Mouse (Mus musculus) B cell, adult (primary cell): ENCODE results near the gene Myadml2. TPM values are rescaled to one million over a fixed set of nuclear protein-coding genes. Genes with fewer than 3 reads are reported as not detected.

Experiments used
- total RNA-seq: library from RNA; stranded (reverse); gene quantifications from 4 replicates; pipeline ENCODE4 v1.2.4, GENCODE M21; 2023; ENCODE audit not compliant: inconsistent age

Myadml2 gene
- total RNA-seq: 1.3 to 2.2 TPM in 2 of 4 replicates, not detected in the others

DNA sequence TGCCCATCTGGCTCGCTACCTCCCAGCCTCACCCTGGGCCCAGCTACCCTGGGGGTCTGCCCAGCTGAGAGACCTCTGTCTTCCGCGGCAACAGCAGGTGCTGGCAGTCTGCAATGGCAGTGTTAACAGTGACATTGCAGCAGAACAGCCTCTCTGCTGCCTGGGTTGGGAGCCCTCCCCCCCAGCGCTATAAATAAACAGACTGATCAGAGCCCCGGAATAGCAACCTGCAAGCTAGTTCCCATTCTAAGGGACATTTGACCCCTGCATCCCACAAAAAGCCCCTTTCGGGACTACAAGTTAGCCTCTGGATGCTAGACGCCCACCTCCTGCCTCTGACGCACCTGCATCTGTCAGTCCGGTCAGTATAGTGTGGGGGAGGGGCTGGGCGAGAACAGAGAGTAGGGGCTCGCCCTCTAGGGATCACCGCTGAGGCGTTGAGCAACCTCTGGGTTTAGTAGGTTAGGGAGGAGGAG lies at the start of gene Myadml2:
TSS of gene Myadml2 (minus strand) at position 158 of the 476 bp plus-strand sequence.

DNA sequence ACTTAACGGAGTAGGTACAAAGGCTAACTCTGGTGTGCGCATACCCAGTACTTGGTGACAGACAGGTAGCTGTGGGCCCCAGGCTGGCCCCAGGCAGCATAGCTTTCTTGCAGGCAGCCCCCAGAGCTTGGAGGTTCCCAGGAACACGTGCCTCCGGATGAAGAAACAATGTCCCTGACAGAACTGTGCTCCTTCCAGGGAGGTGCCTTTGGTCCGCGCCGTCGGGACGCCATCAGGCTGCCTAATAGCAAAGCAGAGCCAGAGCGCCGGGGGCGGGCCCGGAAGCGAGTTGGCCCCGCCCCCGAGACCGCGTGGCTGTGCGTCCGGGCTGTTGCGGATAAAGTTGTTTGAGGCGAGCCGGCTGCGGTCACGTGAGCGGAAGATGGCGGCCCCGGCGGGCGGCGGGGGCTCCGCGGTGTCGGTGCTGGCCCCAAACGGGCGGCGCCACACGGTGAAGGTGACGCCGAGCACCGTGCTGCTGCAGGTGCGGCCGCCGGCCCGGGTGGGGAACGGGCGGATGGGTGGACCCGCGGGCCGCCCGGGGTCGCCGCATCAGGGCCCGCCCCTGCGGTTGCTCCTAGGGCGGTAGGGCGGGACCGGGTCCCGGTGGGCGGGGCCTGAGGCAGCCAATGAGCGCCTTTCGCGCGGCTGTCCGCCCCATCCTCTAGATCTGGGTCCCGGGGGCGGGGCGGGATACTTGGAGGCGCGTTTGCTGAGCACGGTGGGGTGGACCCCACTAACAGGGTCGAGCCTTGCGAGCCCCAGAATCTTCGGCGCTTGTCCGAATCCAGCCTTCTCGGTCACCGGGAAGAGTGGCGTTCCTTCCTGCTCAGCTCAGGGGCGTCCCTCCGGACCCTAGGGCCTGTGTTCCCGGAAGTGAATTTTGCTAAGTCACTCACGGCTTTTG lies 25.0 kb upstream of the Myadml2 start, which contains the start of gene Aspscr1:
TSS of gene Aspscr1 (plus strand) at position 287 of the 907 bp plus-strand sequence.

DNA sequence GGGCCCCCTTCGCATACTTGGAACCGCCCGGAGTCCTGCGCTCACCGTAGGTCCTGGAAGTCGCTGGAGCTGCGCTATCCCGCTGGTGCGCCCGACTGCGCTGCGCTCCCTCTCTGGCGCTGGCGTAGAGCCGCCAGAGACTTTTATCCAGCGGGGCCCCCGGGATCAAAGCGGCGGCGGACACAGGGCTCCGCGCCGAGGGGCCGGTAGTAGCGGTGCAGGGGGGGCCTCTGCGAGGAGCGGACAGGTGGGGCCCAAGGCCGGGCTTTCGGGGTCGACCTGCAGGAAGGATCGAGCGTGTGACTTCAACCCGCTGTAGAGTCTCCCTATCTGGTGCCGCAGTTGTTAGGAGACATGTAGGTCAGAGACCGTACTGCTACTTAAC lies 13.1 kb upstream of the Myadml2 start, which contains the start of gene Notum:
TSS of gene Notum (minus strand) at position 100 of the 385 bp plus-strand sequence.

DNA sequence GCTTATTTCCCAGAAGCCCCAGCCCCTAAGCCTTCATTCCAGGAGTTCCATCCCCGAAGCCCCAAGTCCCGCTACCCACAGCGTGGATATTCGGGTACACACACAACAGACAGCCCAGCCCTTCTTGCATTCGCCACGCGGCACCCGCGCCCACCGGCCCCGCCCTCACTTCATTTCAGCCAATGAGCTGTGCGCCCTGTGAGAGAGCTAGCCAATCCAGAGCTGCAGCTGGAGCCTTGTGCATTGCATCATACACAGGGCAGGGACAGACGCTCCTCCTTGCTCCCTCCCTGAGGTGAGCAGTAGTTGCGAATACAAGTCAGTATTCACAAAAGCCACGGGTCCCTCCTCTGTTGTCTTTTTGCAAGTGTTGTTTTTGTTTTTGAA lies 4.4 kb downstream of the Myadml2 start, which contains the start of gene Pycr1:
TSS of gene Pycr1 (minus strand) at position 169 of the 387 bp plus-strand sequence.

DNA sequence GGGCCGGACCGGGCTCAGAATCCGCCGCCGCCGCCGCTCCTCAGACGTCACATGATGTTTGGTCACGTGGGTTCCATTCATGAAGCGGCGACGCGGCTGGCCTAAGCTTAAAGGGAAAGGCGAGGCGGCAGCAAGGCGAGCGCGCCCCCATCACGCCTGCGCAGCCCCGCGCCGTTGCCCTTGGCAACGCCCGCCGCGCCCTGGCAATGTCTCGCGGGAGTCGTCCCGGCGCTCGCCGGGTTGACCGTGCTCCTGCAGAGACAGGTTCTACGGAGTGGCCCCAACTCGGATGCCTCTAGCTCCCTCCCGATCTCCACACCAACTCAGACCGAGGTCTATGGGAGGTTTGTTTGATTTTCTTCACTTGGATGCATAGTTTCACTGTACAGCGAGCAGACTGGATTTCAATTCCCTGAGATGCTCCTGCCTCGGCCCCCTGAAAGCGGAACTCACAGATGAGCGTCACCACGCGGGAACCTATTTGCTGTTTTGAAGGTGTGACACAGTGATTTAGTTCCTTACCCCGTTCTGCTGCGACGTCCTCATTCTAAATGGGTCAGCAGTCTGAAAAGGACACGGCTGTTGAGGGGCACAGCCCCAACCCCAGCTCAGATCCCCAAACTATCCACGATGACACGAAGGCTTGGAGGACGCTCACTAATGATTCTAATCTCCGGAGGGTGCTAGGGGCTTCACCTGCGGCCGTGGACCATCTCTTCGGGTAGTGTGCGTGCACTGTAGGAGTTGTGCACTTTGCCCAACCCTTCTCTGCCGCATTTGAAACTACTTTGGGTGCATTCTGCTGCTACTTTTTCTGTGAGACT lies 14.2 kb downstream of the Myadml2 start, which contains the start of gene Mafg:
TSS of gene Mafg (minus strand) at position 81 of the 824 bp plus-strand sequence.

DNA sequence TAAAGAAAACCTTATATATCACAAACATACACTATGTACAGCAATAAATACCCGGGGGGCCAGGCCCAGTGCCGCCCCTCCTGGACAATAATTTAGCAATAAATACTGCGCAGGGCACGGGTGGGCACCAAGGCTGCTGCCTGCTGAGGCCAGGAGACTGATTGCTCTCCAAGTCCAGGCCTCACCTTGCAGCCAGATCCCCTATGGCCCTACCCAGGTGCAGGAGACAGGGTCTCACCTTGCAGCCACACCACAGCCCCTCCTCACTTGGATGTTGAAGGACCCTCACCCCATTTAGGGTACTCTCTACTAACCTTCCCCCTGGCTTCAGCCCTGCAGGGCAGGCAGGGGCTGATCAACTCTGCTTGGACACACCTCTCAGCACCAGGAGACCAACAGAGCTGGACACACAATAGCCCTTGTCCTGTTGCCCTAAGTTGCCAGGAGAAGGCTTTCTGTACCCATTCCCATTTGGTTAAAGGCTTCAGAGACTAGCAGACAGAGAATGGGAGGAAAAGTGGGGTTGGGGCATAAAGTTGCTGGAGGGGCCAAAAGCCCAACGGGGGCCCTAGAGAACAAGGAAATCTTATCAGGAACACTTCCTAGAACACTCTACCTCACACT lies 22.7 kb downstream of the Myadml2 start, which contains the start of gene Sirt7:
TSS of gene Sirt7 (minus strand) at position 89 of the 624 bp plus-strand sequence.

DNA sequence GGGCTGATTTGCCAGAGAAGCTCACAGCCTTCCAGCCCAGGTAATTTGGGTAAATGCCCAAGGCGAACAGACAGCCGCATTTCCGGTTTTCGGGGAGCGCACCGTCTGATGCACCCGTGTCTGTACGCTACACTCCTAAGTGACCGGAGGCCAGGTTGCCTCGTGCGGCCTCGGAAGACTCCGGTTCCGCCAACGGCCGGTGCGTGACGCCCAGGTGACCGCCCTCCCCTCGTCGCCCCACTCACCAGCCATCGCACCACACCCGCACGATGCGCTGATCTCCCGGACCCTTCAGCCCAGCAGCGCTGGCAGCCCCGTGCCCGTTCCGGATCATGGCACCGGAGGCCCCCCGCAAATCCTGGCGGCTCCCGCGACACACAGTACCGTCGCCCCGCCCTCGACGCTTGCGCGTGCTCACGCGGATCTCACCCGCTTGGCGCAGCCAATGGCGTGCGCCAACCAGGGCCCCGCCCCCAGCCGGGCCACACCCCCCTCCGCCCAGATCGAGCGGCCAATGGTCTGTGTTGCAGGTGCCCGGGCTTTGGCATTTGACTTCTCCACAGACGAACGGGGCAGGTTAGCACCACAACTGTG lies 30.3 kb downstream of the Myadml2 start, which contains the start of gene Pcyt2:
TSS of gene Pcyt2 (minus strand) at position 418 of the 594 bp plus-strand sequence.

DNA sequence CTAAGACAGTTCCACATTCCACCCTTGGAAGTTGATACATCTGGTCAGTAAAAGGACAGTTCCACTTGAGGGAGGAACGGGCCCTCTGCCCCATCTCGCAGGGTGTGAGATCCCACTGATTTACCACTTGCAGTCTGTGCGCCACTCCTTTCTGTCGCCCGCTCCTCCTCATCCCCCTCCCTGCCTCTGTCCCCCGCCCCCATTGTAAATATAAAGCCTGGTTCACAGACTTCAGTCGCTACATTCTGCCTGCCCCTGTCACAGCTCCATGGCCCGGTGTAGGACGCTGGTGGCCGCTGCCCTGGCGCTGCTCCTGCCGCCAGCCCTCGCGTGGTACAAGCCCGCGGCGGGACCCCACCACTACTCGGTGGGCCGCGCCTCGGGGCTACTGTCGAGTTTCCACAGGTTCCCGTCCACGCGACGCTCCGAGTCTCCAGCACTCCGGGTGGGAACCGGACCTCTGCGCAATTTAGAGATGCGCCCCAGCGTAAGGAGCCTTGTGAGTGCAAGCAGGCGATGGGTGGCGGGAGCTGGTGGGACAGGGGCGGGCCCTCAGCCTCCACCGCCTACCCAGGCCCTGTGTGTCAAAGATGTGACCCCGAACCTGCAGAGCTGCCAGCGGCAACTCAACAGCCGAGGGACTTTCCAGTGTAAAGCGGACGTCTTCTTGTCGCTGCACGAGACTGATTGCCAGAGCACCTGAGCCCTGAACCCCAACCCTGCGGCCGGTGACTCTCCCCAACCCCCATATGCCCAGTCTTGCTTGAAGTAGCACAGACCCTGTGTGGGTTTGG lies 39.5 kb downstream of the Myadml2 start, which contains the start of gene Npb:
TSS of gene Npb (plus strand) at position 237 of the 794 bp plus-strand sequence.

DNA sequence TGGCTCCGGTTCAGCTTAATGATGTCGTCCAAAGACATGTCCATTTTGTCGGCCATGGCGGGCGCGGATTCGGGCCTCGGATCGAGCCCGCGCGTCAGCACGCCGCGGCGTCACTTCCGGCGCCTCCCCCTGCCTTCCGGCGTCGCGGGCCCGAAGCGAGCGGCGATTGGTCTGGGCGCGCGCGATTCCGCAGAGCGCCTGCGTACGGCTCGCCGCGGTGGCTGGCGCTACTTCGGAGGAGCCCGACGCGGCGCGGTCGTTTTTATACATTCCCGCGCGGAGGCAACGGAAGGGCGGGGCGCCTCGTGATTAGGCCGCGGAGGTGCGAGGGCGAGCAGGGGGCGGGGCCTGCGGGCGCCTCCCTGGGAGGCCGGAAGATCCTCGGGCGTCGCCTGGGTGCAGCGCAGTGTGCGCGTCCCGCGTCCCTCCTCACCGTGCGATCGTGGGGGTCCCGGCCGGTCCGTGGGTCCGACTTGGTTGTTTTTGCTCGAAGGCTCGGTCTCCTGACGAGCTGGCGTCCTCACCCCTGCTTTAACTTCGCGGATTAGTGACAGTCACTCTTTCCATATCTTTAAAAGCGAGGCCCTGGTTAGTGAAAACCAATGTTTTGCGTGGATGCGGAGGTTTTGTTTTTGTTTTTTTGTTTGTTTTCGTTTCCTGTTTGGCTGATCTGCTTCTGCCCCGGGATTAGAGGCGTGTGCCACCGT lies 49.5 kb downstream of the Myadml2 start, which contains the start of the genes Alyref and Anapc11:
TSS of gene Alyref (minus strand) at position 83 of the 707 bp plus-strand sequence.
TSS of gene Anapc11 (plus strand) at position 139 of the 707 bp plus-strand sequence.

Other genes starting within 250 kb of the Myadml2 start
- 60.2 to 72.2 TPM (median 62.6 TPM) in 4 replicates for gene Nploc4, start 210.4 kb downstream of the Myadml2 start, total RNA-seq
- 19.3 to 55.6 TPM (median 19.3 TPM) in 3 of 4 replicates, not detected in the other for gene Tspan10, start 205.5 kb downstream of the Myadml2 start, total RNA-seq
- 0.21 to 0.87 TPM in 2 of 4 replicates, not detected in the others for gene Pde6g, start 194.7 kb downstream of the Myadml2 start, total RNA-seq
- 3.7 to 11.0 TPM (median 7.5 TPM) in 4 replicates for gene Oxld1, start 190.1 kb downstream of the Myadml2 start, total RNA-seq
- gene Ccdc137, start 190.0 kb downstream of the Myadml2 start, total RNA-seq: 34.0 to 41.8 TPM (median 36.3 TPM) in 4 replicates
- gene Arl16, start 180.6 kb downstream of the Myadml2 start, total RNA-seq: 10.4 to 13.5 TPM (median 11.1 TPM) in 4 replicates
- 32.3 to 43.2 TPM (median 33.4 TPM) in 4 replicates for gene Mrpl12, start 163.5 kb downstream of the Myadml2 start, total RNA-seq
- 10.5 to 14.5 TPM (median 12.3 TPM) in 4 replicates for gene Slc25a10, start 156.3 kb downstream of the Myadml2 start, total RNA-seq
- gene Gcgr, start 117.5 kb downstream of the Myadml2 start, total RNA-seq: not detected in 4 replicates
- gene Mcrip1, start 98.4 kb downstream of the Myadml2 start, total RNA-seq: 42.2 to 46.1 TPM (median 43.6 TPM) in 4 replicates
- not detected in 4 replicates for gene Ppp1r27, start 97.0 kb downstream of the Myadml2 start, total RNA-seq
- 141 to 162 TPM (median 155 TPM) in 4 replicates for gene P4hb, start 74.9 kb downstream of the Myadml2 start, total RNA-seq
- gene Arhgdia, start 66.5 kb downstream of the Myadml2 start, total RNA-seq: 520 to 560 TPM (median 534 TPM) in 4 replicates
- 127 to 143 TPM (median 137 TPM) in 4 replicates for gene Alyref, start 49.8 kb downstream of the Myadml2 start, total RNA-seq
- 45.7 to 57.2 TPM (median 47.4 TPM) in 4 replicates for gene Anapc11, start 49.7 kb downstream of the Myadml2 start, total RNA-seq
- 1.1 to 3.0 TPM in 2 of 4 replicates, not detected in the others for gene Npb, start 39.7 kb downstream of the Myadml2 start, total RNA-seq
- gene Pcyt2, start 30.2 kb downstream of the Myadml2 start, total RNA-seq: 96.0 to 113 TPM (median 107 TPM) in 4 replicates
- gene Sirt7, start 22.9 kb downstream of the Myadml2 start, total RNA-seq: 114 to 130 TPM (median 118 TPM) in 4 replicates
- gene Mafg, start 14.6 kb downstream of the Myadml2 start, total RNA-seq: 57.2 to 69.2 TPM (median 65.4 TPM) in 4 replicates
- 0.96 to 1.9 TPM (median 1.0 TPM) in 4 replicates for gene Pycr1, start 4.4 kb downstream of the Myadml2 start, total RNA-seq
- gene Notum, start 13.0 kb upstream of the Myadml2 start, total RNA-seq: not detected in 4 replicates
- 93.0 to 111 TPM (median 107 TPM) in 4 replicates for gene Aspscr1, start 24.8 kb upstream of the Myadml2 start, total RNA-seq
- gene Cenpx, start 65.6 kb upstream of the Myadml2 start, total RNA-seq: 31.7 to 39.4 TPM (median 35.3 TPM) in 4 replicates
- 36.5 to 42.3 TPM (median 40.7 TPM) in 4 replicates for gene Lrrc45, start 65.8 kb upstream of the Myadml2 start, total RNA-seq
- gene Rac3, start 73.3 kb upstream of the Myadml2 start, total RNA-seq: 0.48 to 2.2 TPM (median 1.6 TPM) in 3 of 4 replicates, not detected in the other
- gene Dcxr, start 79.1 kb upstream of the Myadml2 start, total RNA-seq: 15.2 to 20.4 TPM (median 17.6 TPM) in 4 replicates
- gene Cbr2, start 84.0 kb upstream of the Myadml2 start, total RNA-seq: not detected in 4 replicates
- 35.2 to 44.7 TPM (median 42.3 TPM) in 4 replicates for gene Hmga1b, start 114.6 kb upstream of the Myadml2 start, total RNA-seq
- gene Rfng, start 136.0 kb upstream of the Myadml2 start, total RNA-seq: 11.6 to 15.4 TPM (median 14.0 TPM) in 4 replicates
- gene Gps1, start 136.1 kb upstream of the Myadml2 start, total RNA-seq: 71.7 to 83.8 TPM (median 79.2 TPM) in 4 replicates
- gene Dus1l, start 148.2 kb upstream of the Myadml2 start, total RNA-seq: 55.9 to 72.0 TPM (median 62.7 TPM) in 4 replicates
- 104 to 118 TPM (median 109 TPM) in 4 replicates for gene Fasn, start 176.4 kb upstream of the Myadml2 start, total RNA-seq